Mouse (Mus musculus) lung, postnatal 36 days (tissue): ENCODE data around the gene Stom.

Experiments
- DNase-seq: peaks from one replicate; pipeline ENCODE4 v3.0.0; 2022; ENCODE audit warnings: mixed read lengths

The Stom gene

GRCm38 (mm10) chr2:35318405-35318804 is 18.4 kb downstream of the Stom start:
- no peak for DNase-seq

DNA sequence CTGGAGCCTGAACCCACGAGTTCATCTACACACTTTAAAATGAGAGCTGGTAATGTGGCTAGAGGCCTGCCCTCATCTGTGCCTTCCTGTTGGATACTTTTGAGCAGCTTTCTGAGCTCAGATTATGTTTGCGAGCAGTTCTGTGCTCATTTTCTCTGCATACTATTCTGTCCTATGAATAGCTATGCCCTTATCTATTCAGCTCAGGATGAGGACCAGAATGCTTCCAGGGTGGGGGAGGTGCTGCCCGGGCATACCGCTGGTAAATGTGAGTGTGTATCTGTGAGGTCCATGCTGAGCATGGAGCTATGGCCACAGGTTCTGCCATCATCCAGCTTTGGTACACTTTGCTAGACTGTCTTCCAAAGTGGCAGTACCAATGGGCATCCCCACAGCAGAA is 19.2 kb downstream of the Stom start:
- DNase-seq = no peak

DNA sequence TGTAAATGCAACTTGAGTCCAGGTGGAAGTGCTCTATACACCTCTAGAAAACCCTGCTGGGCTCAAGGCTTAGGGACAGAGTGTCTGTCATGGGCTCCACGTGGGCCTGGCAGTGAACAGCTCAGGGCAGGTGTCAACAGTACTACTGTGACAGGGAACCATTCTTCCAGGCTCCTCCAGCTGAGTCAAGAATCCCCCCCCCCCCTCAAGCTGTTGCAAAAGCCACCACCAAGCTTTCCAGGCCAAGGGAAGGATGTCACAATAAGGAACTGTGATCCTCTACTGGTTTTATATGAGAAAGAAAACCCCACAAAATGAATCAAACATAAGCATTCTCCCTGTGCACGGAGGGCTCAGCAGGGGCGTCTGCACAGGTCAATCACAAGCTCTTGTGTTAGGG is 22.5 kb downstream of the Stom start:
- DNase-seq = no peak

DNA sequence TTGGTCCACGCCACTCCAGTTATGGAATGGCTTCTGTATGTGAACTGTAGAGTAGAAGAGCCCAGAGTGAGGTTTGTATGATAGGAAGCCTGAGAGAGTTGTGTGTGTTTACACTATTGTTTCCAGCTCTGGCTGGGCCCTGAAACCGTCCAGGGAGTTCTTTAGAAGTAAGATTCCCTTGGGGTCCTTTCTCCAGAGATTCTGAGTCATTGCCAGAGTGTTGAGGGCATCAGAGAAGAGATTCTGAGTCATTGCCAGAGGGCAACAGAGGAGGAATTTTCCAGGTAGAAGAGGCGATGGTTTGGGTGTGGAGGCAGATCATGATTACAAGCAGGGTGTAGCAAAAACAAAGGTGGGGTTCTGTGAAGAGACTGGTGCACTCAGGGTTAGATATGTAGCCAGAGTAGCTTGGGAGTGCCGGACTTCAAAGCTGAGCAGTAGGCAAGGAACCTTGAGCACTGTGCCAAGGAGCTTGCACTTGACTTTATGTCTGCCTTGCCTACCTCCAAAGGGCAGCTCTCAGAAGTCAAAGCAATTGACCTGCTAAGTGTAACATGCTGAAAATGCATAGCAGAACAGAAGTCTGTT is 26.8 kb downstream of the Stom start:
- no peak for DNase-seq

GRCm38 (mm10) chr2:35308166-35308565 is 28.6 kb downstream of the Stom start:
- DNase-seq = peak; percentile 59

DNA sequence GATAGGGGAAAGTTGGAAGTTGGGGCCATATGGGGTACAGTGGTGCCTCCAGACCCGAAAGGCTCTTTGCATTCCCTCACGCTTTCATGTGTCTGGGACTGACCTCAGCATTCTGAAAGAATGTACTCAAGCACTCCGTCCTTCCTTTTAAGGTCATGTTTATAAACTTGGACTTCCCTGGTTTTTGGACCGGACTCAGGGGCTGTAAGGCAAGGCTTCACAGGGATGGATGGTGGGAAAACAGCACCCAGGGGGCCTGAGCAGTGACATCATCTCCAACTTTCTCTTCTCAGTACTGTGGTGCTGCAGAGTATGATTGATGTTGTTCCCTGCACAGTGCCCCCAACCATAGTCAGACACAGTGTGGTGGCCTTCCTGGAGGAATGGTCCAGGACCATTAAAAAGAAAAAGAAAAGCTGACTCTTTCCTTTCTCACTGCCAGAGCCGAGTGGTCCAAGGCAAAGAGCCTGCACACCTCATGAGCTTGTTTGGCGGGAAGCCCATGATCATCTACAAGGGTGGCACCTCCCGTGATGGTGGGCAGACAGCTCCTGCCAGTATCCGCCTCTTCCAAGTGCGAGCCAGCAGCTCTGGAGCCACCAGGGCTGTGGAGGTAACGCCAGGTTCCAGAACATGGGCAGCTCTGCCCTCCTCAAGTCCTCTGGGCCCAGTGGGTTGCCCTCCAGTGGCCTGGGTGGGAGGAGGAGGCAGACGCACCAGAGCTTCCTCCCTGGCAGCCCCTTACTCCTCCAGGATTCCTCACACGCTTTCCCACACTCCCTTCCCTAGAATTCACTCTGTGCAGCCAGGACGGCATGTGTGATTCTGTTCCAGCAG is 34.5 kb downstream of the Stom start:
- peak; percentile 39 for DNase-seq

DNA sequence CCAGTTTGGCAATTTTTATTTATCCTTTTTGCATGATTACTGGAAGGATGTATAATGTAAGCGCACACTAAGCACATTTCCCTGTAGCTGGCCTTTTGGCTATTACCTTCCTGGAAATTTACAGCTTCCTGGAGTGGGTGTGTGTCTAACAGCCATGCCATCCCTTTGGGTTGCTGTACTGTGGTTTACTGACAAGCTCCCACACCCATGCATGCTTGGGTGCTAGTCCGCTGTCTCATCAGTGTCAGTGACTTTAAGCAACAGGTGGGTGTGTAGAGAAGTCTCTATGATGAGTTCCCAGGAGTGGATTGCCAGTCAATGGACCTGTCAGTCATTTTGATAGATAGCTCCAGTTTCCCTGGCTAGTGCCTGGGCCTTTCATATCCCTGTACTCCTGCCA is 37.3 kb downstream of the Stom start:
- no peak for DNase-seq

- peak; percentile 90 for DNase-seq
Observed at GRCm38 (mm10) chr2:35297703-35298332, 39.0 kb downstream of the Stom start.

DNA sequence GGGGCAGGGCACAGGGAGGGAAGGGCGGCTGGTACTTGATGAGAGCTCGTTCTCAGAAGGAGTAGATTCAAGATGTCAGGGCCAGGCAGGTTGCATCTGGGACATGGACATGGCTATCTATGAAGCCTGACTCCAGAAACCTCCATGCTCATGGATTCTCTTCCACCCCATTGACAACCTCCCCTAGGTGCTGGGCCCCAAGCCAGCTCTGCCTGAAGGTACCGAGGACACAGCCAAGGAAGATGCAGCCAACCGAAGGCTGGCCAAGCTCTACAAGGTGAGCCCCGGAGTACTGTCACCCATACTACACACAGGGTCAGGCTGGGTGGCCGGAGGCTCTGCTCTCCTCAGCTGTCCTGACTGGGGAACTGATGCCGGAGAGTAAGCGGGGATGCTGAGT is 43.5 kb downstream of the Stom start:
- DNase-seq = no peak

DNA sequence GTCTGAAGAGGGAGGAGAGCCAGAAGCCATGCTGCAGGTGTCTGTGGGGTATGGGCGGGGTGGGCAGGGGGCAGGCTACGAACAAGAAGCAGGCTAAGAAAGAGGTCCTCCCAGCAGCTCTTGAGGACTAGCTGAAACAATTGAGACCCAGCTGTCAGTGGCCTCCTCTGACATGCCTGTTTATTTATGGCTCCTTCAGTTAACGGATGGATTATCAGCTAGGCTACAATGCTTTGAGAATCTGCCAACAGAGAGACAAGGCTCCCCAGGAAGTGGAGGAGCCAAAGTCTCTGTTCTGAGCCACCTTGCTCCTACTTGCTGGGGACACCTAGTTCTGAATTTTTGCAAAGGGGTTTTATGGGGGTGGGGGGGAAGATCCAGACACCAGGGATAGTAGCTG is 44.1 kb downstream of the Stom start:
- DNase-seq = no peak

DNA sequence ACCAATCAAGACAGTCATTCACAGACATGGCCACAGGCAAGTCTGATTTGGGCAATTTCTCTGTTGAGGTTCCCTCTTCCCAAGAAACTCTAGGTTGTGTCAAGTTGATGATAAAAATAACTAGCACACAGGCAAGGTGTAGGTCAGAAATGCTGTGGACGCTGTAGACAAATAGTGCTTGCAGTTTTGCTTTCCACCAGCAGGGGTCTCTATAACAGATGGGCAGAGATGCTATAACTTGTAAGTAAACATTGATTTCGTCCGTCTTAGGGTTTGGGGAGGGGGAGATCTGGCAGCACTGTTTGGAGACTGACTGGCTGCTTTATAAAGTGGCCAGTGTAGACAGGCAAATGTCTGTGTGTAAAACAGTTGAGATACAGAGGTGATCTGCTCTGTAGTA is 44.9 kb downstream of the Stom start:
- DNase-seq = peak; percentile 79

- peak; percentile 93 for DNase-seq
Observed at GRCm38 (mm10) chr2:35288758-35289635, 47.8 kb downstream of the Stom start.

DNA sequence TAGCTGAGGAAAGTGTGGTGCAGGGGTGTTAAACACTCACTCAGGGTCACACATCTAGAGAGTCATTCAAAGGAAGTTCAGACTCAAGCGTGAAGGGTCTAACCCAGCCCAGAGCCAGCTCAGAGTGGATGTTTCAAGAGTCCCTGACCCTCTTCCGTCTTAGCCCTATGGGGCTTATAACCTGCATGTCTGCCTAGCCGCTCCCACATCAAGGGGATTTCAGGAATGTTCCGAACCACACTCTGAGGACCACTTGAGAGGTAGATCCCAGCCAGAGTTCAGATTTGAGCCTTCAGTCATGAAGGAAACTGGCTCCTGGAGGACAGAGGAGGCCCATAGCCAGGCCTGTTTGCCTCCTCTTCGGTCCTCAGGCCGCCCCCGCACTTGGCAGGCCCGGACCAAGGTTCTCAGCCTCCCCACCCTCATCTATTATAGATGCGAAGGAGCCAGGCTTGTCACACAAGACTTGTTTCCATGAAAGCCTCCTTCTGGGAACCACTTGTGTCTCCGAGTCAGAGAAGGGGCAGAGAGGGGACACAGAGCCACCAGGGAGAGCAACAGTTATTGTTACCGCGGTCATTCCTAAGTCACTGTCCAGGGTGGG is 49.7 kb downstream of the Stom start:
- DNase-seq = peak; percentile 88

- no peak for DNase-seq
Observed at GRCm38 (mm10) chr2:35285209-35285608, 51.6 kb downstream of the Stom start.

GRCm38 (mm10) chr2:35283997-35284396 is 52.8 kb downstream of the Stom start:
- no peak for DNase-seq

DNA sequence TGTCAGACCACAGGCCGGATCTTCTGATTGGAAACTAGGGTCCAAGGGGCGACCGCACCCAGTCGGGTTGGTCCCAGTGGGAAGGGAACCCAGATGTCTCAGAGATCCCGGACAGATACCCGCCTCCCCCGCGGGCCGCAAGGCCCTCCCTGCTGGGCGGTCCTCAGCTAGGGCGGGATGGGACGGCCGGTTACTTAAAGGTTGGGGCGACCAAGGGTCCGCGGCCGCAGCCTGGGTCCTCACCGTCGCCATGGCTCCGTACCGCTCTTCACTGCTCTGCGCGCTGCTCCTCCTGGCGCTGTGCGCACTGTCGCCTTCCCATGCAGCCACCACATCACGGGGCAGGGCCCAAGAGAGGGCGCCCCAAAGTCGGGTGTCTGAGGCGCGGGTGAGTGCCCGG is 54.6 kb downstream of the Stom start:
- peak; percentile 79 for DNase-seq

DNA sequence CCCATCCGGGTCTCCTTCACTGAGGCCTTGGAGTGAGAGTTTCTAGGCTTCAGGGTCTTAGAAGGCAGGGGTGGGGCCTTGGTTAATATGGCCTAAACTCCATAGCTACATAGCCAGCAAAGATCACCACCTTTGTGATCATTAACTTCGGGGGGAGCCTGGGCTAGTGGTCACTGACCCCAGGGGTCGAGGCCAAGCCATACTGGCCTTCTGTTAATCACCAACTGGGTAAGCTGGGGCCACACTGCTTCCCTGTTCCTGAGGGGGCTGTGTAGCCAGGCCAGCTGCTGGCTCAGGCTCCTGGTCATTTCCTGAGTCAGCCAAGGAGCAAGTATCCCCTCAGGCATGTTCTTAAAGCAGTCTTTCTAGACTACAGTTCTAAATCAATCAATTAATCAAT is 56.8 kb downstream of the Stom start:
- DNase-seq = no peak

DNA sequence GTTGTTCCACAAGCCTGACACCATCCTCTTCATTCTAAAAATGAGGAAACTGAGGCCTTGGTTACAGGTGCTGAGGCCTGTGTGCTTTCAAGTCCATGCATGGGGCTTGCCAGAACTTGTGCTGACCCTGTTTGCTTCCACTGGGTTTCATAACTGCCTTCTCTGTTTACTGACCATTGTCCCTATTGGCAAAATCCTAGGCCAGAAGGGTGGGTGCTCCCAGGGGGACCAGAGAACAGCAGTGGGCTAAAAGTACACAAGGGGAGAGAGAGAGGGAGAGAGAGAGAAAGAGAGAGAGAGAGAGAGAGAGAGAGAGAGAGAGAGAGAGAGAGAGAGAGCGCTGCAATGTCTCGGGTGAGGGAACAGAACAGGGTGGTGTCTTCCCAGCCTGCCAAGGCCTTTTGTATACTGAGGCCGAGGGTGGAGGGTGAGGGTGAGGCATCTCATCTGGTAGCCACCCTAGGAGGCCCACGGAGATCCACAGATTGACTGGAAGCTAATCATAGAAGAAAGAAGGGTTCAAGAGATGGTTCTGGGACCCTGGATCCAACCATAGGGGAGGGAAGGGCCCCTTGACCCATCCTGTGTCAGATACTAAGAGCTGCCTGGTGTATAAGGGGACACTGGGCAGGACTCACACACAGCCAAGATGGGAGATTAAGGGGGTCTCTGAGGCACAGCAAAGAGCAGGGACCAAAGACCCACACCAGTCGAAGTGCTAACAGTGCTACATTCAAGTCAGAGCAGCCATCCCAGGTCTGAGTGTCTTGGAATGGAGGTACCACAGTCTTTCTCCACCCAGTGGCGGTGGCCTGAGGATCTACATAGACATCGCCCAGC is 58.2 kb downstream of the Stom start:
- DNase-seq = peak; percentile 71

GRCm38 (mm10) chr2:35277686-35278085 is 59.1 kb downstream of the Stom start:
- peak; percentile 82 for DNase-seq

DNA sequence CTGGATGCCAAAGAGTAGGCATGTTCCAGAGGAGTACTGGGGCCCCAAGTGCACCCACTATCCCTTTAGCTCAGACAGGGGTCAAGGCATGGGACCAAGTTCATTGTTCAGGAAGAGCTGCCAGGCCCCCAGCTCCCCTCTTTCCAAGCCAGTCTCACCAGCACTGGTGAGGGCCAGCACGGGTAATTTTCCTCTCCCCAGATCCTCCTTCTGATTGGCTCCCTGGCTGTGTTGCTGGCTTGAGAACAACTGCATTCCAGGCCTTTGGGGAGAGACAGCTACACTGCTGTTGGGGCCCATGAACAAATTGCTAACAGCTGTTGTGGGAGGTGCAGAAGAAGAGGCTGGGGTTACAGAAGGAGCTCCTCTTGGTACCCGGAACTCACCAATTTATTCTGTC is 63.2 kb downstream of the Stom start:
- peak; percentile 69 for DNase-seq

DNA sequence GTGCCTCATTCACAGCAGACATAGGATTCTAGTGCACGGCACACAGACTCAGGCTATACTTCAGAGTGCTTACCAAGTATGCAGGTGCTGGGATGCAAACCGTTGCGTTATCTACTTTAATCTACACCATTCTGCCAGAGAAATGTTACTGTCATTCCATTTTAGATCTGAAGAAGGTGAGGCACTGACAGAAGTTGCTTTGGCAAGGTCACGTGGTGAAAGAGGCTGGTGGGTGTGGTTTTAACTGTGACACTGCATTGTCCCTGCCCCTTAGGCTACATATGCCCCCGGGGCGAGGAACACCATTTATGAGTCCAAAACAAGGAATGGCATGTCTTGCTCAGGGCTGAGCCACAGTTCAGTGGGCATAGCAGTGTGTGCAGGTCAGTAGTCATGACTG is 63.9 kb downstream of the Stom start:
- no peak for DNase-seq

- peak; percentile 74 for DNase-seq
Observed at GRCm38 (mm10) chr2:35271817-35272216, 65.0 kb downstream of the Stom start.
